Mouse (Mus musculus) thymus, adult 2 months (tissue): ENCODE measurements around the gene Gpha2. TPM values are rescaled to one million over a fixed set of nuclear protein-coding genes. Genes with fewer than 3 reads are reported as not detected.
A peak's percentile ranks its signal among the peaks of the same experiment; 100 is the strongest.

Source experiments
- DNase-seq: peaks from one replicate; pipeline ENCODE4 v3.0.0; 2021
- H3K27ac ChIP-seq: fragments of 200-500 bp; 2 replicates; pipeline ENCODE4 v1.5.1; 2012; ENCODE audit warnings: low read length, control low read depth; ENCODE audit not compliant: control insufficient read depth, insufficient read depth
- H3K27me3 ChIP-seq: fragments of 200-500 bp; 2 replicates; pipeline ENCODE4 v1.6.1; 2012; ENCODE audit warnings: mild to moderate bottlenecking, low read length, moderate library complexity, mixed read lengths; ENCODE audit not compliant: control insufficient read depth, insufficient read depth
- H3K36me3 ChIP-seq: fragments of 200-500 bp; 2 replicates; pipeline ENCODE4 v1.6.1; 2012; ENCODE audit warnings: mild to moderate bottlenecking, low read length, moderate library complexity; ENCODE audit not compliant: control insufficient read depth, insufficient read depth
- H3K4me1 ChIP-seq: fragments of 200-500 bp; replicated peaks from 2 replicates; pipeline ENCODE4 v1.6.1; 2012; ENCODE audit warnings: low read length; ENCODE audit not compliant: control insufficient read depth, insufficient read depth
- H3K4me3 ChIP-seq: fragments of 200-500 bp; 2 replicates; pipeline ENCODE4 v1.5.1; 2012; ENCODE audit warnings: mild to moderate bottlenecking, low read length, control low read depth, moderate library complexity; ENCODE audit not compliant: control insufficient read depth, insufficient read depth
- CTCF ChIP-seq: fragments of 200-500 bp; IDR thresholded peaks from 2 replicates; pipeline ENCODE4 v1.5.1; 2012; ENCODE audit warnings: mild to moderate bottlenecking, control low read depth, low read length, moderate library complexity, borderline replicate concordance; ENCODE audit not compliant: control insufficient read depth, poor library complexity, insufficient read depth; ENCODE audit errors: extremely low read depth
- POLR2A ChIP-seq: fragments of 200-500 bp; IDR thresholded peaks from 2 replicates; pipeline ENCODE4 v1.6.1; 2012; ENCODE audit warnings: mild to moderate bottlenecking, low read length, control low read depth, moderate library complexity; ENCODE audit not compliant: control insufficient read depth, poor library complexity, insufficient read depth; ENCODE audit errors: extremely low read depth
- WGBS: fragments of 180-500 bp; shearing (Covaris S2); methylation state at CpG from one replicate; pipeline ENCODE4 v1.1.7; 2018; 5-methylcytosine and 5-hydroxymethylcytosine counted together
- polyA plus RNA-seq: library from polyadenylated mRNA; depleted of rRNA; stranded (reverse); fragments of >200 nt; gene quantifications from 2 replicates; pipeline ENCODE4 v1.2.3, GENCODE M21; 2012

Gpha2 gene
- polyA plus RNA-seq, 1 experiment = 8.9 TPM

DNA sequence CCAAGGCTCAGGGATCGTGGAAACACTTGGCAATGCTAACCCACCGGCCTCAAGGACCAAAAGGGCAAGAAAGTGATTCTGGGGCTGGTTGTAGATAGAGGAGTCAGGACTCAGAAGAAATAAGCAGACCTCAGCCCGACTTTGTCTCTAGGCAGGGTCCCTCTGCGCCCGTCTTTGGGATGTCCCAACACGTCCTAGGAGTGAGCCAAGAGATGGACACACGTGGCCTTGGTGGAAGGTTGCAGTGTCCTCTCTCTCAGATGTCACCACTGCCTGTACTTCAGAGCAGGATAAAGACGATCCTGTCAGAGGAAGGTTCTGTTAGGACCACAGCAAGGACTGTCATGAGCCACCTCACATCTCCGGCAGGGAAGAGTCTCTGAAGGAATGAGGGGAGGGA lies 44.5 kb downstream of the Gpha2 start:
- Histone ChIP-seq H3K36me3 (no peaks in the 10 kb centered on the region), H3K27ac (no peak overlapping the region), H3K4me3 (no peak overlapping the region), H3K27me3 (no peaks in the 10 kb centered on the region), H3K4me1 (peaks cover 2% of the 10 kb centered on the region)
- DNase-seq = no peak
- WGBS = 92% methylated on average over 9 of the region's 9 CpGs
- TF ChIP-seq POLR2A (no peak), CTCF (no peak)

DNA sequence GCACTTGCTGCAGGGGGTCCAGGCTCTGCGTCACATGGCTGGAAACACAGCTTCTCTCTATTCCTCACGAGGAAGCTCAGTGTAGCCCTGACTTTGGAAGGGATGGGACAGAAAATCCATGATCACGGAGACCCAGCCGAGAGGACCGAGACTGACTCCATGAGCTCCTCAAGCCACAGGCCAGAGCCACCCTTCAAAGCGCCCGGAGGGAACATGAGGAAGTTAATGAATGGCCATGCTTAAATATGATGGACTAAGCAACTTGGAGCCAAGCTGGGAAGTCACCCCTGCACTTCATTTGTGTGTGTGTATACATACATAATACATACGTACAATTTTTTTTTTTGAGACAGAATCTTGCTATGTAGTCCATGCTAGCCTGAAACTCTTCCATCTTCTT lies 45.0 kb downstream of the Gpha2 start:
- Histone ChIP-seq H3K4me1 (peaks cover 7% of the 10 kb centered on the region), H3K36me3 (no peaks in the 10 kb centered on the region), H3K27me3 (no peaks in the 10 kb centered on the region), H3K4me3 (no peak overlapping the region), H3K27ac (no peak overlapping the region)
- WGBS = 93% methylated on average over 8 of the region's 8 CpGs
- no peak for TF ChIP-seq POLR2A
- no peak for TF ChIP-seq CTCF
- no peak for DNase-seq

DNA sequence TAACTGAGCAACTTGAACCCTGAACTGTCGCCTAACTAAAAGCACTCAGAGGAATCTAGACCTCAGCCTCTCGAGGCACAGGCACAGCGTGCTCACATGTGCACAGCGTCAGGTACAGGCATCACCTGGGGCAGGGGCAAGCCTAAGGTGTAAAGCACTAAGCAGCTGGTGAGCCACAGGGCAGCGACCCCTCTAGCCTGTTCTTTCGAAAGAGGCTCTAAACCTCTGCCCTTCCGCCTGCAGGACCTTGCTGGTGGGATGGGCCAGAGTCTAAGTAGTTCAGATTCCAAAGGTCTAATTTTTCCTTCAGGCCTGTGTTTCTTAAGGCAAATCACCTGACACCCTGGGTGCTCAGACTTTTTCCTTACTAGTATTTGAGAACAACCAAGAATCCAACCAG lies 45.9 kb downstream of the Gpha2 start:
- no peak for DNase-seq
- Histone ChIP-seq H3K4me3 (no peak overlapping the region), H3K27me3 (no peaks in the 10 kb centered on the region), H3K27ac (no peak overlapping the region), H3K4me1 (peaks cover 9% of the 10 kb centered on the region), H3K36me3 (no peaks in the 10 kb centered on the region)
- WGBS = 97% methylated on average over 7 of the region's 7 CpGs
- no peak for TF ChIP-seq POLR2A
- no peak for TF ChIP-seq CTCF

DNA sequence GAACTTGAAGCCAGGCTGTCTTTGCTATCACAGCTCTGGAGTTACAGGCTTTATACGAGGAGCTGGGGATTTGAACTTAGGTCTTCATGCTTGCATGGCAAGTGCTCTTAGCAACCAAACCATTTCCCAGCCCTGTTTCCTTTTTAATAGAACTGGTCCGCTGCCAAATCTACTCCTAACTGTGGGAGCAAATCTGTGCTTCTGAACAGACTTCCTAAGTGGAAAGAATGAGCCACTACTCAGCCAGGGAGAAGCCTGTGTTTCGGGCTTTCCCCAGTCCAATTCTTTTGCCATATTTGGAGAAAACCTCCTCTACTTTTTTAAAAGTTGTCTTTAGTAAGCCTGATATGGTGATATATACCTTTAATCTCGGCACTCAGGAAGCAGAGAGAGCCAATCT lies 46.6 kb downstream of the Gpha2 start:
- H3K4me1 ChIP-seq = peaks cover 16% of the 10 kb centered on the region
- no peaks in the 10 kb centered on the region for H3K27me3 ChIP-seq
- no peak overlapping the region for H3K27ac ChIP-seq
- TF ChIP-seq CTCF (no peak), POLR2A (no peak)
- WGBS = 85% methylated on average over 4 of the region's 4 CpGs
- DNase-seq = no peak
- H3K4me3 ChIP-seq = no peak overlapping the region
- H3K36me3 ChIP-seq = no peaks in the 10 kb centered on the region

DNA sequence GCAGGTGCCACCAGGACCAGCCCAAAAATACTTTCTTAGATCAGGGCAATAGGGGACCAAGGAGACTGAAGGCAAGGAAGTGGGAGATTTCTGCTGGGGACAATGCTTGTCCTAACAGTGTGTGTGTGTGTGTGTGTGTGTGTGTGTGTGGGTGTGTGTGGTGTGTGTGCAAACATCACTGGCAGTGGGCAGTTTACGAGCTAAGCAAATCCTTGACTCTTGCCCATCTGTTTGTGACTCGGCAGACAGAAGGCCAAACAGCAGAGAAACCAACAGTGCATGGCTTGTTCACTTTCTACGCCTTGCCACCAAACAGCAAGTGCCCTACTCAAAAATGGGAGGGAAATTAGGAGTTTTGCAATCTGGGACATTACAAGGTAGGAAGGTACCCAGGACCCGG lies 47.4 kb downstream of the Gpha2 start:
- H3K27ac ChIP-seq = no peak overlapping the region
- H3K36me3 ChIP-seq = no peaks in the 10 kb centered on the region
- WGBS = 87% methylated on average over 4 of the region's 4 CpGs
- TF ChIP-seq CTCF (no peak), POLR2A (no peak)
- H3K4me1 ChIP-seq = peaks cover 24% of the 10 kb centered on the region
- DNase-seq = no peak
- no peak overlapping the region for H3K4me3 ChIP-seq
- no peaks in the 10 kb centered on the region for H3K27me3 ChIP-seq

DNA sequence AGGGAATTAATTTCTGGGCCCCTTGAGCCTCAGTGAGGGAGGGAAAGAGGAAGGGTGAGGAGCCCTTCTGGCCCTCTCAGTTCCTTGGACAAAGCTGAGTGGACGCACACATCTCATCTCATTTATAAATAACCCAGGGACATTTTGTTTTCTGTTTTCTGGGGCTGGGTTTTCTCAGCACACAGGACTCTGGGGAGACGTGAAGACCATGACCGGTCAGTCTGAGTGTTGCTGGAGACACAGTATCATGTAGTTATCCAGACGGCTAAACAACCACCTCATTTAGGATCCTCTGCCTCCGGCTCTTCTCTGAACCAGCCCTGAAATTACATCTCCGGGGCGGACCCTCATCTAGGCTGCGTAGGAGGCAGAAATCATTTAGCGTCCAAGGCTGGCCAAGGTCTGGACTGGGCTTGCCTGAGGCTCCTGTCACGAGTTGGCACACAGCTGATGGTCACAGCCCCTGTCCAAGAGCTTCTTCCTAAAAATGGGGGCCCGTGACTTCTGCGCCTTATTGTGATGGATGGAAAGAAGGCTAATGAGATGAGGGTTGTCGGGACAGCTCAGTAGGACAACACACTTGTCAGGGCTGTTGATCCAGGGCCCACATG lies 47.9 kb downstream of the Gpha2 start:
- Histone ChIP-seq H3K27ac (no peak overlapping the region), H3K27me3 (no peaks in the 10 kb centered on the region), H3K36me3 (no peaks in the 10 kb centered on the region), H3K4me3 (no peak overlapping the region), H3K4me1 (peaks cover 25% of the 10 kb centered on the region)
- 97% methylated on average over 13 of the region's 13 CpGs for WGBS
- DNase-seq = no peak
- TF ChIP-seq CTCF = no peak
- no peak for TF ChIP-seq POLR2A

DNA sequence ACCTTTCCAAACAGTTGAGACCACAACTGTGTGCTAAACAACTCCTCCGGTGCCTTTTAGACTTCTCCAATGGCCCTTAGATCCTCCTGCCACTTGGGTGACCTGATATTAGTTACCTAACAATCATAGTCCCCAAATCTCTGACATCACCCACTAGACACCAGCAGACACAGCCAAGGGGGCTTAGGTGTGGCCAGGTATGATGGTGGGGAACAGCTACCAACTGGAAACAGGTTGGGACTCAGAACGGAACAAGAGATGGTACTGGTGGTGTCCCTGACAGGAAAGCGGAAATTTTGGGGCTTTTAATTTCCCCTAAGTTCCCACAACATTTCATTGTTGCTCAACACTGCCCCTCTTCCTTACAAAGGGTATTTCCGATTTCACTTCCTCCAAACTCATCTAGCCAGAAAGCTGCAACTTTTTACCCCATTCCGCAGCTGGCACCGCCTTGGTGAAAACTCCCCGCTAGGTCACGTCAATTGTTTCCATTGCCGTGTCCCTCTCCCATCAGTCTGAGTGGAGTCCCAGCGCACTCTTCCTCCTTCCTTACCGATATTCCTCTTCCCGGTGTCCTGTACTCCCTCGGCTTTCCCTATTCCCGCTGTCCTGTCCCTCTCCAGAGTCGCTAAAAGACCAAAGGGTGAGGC lies 49.7 kb downstream of the Gpha2 start:
- TF ChIP-seq POLR2A = no peak
- no peak for TF ChIP-seq CTCF
- 4% methylated on average over 15 of the region's 15 CpGs for WGBS
- DNase-seq = peak; percentile 37

More for the DNA sequence above, 49.7 kb downstream of the Gpha2 start:
- Histone ChIP-seq H3K4me1 (peaks cover 25% of the 10 kb centered on the region), H3K36me3 (no peaks in the 10 kb centered on the region), H3K4me3 (peak overlapping the region; percentile 84), H3K27ac (peak overlapping the region; percentile 79), H3K27me3 (no peaks in the 10 kb centered on the region)
